Mouse (Mus musculus): Measurements from ENCODE around the gene 4921517D22Rik.

DNA sequence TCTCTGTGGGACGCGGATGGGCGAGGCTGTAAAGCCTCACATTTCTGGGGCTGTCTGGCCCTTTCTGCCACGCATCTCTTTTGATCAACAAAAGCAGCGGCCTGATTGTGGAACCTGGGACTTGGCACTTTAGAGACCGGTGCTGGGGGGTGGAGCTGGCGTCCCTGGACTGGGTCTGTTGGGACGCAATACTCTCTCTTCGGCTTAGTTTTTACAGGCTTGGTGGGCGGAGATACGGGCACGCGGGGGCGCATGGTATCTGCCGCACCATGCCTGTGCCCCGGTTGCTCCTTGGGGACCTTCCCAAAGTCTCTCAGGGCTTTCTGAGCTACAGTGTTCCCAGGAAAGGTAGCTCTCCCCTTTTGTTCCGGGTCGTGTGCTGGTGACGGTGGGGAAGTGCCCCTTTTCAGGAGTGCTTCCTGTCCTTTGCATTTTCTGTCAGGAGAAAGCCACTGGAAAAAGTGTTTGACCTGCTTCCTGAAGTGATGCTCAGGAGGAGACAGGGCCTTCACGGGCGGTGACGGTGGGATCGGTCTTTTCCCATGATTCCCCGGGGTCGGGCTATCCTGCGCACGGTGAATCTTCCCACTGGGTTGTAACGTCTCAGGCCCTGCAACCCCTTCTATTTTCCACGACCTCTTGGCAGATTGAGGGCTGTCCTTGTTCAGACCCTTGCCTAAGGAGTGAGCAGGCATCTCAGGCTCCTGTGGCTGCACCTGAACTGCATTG lies 32.4 kb upstream of the 4921517D22Rik start:
- TF ChIP-seq CTCF (IDR thresholded peaks at IDR 0.05; ENCODE audit: low read depth, low read length): no peak
- no peak for TF ChIP-seq POLR2A (IDR thresholded peaks at IDR 0.05; ENCODE audit: extremely low read depth, insufficient read depth, low read length)

All from liver, adult 2 months (tissue).